Mouse (Mus musculus): ENCODE data around the gene Fyb. TPM values are rescaled to one million over a fixed set of nuclear protein-coding genes. Genes with fewer than 3 reads are reported as not detected.
A peak's percentile ranks its signal among the peaks of the same experiment; 100 is the strongest.

Gene Fyb
- 10 to 100 TPM; 34.6 to 36.2 TPM for total RNA-seq (2021)
- long read RNA-seq, experiment 1, partial matches to known transcripts, result 0 of 1 reads
- long read RNA-seq, experiment 1, other reads (novel, unspliced or antisense), result 1 of 1 reads
- long read RNA-seq, experiment 2, result 0 reads

DNA sequence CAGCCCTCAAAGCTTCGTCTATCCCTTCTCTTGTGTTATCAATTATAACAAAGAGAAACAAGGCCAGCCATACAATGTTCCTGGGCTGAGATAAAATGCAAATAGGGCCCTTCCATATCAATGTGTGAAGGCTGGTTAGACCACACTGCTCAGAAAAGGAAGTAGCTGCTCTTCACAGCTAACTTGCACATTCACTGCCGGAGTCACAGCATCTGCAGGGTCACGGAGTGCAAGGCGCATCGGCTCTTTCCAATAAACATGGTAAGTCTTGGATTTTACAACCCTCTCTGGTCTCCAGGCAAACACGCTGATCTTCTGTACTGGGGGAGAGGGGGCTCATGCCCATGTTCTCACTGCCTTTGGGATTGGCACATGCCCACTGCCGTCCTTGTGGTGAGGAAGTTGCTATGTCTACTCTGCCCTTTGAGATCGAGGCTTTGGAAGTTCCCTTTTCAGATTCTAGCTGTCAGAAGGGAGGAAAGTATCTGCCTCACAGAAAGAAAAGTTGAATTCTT lies at the start of gene Fyb:
Gene Fyb (plus strand): TSS at position 201 of the 515 bp plus-strand sequence.
- DNase-seq, result no peak
- intact Hi-C loops (cut with DNase I), result no loop called here

- intact Hi-C loops (cut with DNase I), result no loop called here
- no peak for DNase-seq
Measured at GRCm38 (mm10) chr15:6483561-6483960, 39.1 kb upstream of the Fyb start.

DNA sequence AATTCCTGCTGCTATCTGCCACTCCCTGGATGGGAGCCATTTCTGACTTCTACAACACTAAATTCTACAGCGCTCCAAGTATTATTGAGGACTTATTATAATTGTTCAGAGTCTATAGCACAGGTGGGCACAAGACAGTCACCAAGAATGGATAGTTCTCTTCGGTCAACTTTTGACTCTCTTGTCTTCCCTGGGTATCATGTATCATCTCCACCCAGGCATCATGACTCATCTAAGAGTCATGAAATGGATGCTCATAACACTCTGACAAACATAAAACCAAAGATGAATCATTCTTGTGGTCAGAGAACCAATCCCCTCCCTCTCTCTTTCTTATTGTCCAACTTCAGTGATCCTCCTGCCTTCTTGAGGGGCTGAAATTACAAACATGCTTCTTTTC lies 30.3 kb upstream of the Fyb start:
- DNase-seq, result no peak

DNA sequence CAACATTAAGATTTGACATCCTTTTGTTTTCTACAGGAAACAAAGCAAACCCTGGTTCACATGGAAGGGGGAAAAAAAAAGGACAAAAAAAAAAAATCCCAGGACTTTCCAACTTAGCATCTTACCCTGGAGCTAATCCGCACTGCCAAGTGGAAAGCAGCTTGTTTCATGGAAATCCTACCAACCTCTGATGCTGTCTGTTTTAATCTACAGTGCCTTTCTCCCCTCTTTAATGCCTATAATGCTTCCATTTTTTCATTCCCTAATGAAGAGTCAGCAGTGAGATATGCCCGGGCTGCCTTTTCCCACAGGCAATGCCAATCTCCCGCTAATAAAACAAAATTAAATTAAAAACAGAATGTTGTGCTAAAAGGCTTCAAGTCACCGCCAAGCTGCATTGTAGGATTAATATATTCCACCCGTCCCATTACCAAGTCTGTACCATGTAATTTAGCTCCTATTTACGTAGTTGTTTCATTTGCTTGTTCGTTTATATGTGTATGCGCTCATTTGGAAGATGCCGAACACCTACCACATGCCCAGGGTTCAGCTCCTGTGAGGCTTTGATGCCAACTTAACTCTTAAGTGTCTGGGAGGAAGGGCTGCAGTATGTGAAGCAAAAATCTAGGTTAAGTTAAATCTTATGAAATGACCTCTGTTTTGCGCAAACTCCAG lies 24.1 kb upstream of the Fyb start:
- intact Hi-C loops (cut with DNase I), result no loop called here
- no peak for DNase-seq

More for the DNA sequence above, 30.3 kb upstream of the Fyb start:
- intact Hi-C loops (cut with DNase I), result no loop called here

- intact Hi-C loops (cut with DNase I), result loop anchor here (5.0 kb wide), 1 partner anchor 67 kb away; no protein-coding TSS in a partner anchor
Measured at GRCm38 (mm10) chr15:6500787-6501186, 21.9 kb upstream of the Fyb start.

GRCm38 (mm10) chr15:6517525-6517924 lies 5.1 kb upstream of the Fyb start:
- intact Hi-C loops (cut with DNase I), result no loop called here
- DNase-seq, result no peak

More at GRCm38 (mm10) chr15:6500787-6501186, 21.9 kb upstream of the Fyb start:
- peak in 1 of 2 experiments; percentile 12 for DNase-seq

DNA sequence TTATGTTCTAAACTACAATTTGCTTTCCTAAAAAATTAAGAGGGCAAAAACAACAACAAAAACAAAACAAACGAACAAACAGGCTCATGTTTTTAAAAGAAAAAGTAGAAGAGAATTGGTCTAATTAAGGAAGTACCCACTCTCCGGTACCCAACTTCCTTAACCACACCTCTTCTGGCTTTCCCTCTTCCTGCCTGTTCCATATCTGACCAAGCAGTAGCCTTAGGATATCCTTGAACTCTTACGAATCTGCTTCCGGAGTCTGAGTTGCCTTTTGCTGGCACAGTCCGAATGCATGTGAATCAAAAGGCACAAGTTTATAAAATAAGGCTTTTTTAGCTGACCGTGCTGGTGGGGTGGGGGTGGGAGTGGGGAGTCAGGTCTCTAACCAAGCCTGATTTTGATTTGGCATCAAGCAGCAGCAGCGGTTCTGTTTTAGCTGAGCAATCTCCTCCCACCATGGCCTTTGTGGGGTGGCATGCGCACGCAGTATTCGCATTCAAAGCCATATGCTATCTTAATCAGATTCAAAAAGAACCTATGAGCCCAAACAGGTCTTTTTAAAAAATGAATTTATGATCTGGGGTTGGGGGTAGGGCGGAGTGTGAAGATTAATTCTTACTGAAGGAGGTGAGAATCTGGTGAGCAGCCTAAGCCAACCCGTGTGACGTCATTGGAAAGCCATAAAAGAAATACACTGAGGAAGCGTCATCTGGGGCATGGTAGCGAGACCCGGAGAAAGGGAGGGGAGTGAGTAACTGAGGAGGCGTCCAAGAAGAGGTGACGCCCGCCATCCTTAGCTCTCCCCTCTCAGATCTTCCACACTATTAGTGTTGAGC lies 3.0 kb upstream of the Fyb start:
- no peak for DNase-seq
- intact Hi-C loops (cut with DNase I), result no loop called here

- intact Hi-C loops (cut with DNase I), result no loop called here
- no peak for DNase-seq
Measured at GRCm38 (mm10) chr15:6520505-6521155, 2.0 kb upstream of the Fyb start.

DNA sequence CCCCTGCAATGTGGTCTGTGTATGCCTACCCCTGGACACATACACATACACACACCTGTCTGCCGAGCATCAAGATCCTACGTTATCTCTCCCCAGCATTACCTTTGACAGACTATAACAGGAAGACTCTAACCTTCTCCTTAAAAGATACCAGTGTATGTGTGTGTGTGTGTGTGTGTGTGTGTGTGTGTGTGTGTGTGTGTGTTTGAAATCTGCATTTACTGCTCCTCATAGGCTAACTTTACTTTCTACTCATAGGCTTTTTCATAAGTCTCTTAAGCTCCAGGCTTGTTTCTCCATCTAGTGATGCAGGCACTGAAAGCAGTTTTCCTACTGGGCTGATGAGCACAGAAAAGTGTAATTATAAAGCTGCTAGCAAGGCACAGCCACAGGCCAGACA lies 2.1 kb downstream of the Fyb start:
- intact Hi-C loops (cut with DNase I), result no loop called here

DNA sequence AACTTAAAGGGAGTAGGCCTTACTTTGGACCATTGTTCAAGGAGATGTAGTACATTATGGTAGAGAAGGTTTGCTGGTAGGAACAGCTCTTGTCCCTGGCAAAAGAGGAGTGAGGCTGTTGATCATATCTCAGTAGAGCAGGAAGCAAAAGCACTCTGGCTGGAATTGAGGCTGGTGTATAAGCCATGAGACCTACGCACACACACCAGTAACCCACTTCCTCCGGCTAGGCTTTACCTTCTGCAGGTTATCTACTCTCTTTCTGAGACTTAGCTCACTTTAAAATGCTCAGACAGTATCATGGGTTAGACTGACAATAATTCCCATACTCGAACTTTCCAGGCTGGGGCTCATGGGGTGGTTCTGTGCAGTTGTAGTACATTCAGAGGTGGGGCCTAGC lies 2.7 kb downstream of the Fyb start:
- intact Hi-C loops (cut with DNase I), result no loop called here
- no peak for DNase-seq

More for the DNA sequence above, 2.1 kb downstream of the Fyb start:
- DNase-seq, result no peak

DNA sequence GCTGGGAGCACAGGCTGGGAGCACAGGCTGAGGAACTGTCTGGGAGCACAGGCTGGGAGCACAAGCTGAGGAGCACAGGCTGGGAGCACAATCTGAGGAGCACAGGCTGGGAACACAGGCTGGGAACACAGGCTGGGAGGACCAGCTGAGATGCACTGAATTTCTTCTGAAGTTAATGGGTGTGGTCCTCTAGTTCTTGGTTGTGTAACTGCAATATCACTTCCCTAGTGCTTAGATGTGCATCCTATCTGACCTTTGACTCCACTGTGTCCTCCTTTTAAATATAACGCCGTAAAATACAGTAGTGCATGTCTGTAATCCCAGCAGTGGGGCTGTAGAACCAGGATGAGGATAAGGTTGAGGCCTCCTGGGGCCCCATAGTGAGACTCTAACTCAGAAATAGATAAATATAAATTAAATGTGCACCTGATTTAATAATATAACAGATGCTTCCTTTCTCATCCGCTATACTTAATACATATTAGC lies 11.2 kb downstream of the Fyb start:
- intact Hi-C loops (cut with DNase I), result no loop called here

DNA sequence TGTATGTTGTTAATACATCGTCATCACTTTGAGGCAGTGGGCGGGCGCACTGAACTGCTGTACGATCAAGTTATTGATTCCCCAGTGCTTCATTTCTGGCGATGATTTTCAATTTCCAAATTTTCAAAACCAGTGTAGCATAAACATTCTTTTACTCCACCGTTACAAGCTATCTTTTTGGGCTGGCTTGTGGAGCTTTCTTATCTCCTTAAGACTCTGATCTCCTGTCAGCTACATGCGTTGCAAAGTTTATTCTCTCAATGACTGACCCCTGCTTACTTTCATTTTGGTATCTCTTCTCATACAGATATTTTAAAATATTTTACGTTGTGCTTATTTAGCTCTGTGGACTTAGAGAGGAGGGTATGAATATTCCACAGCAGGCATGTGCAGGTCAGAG lies 11.9 kb downstream of the Fyb start:
- intact Hi-C loops (cut with DNase I), result no loop called here
- DNase-seq, result no peak

More for the DNA sequence above, 11.2 kb downstream of the Fyb start:
- no peak for DNase-seq

- DNase-seq, result no peak
- intact Hi-C loops (cut with DNase I), result no loop called here
Measured at GRCm38 (mm10) chr15:6539639-6540338, 17.1 kb downstream of the Fyb start.

- intact Hi-C loops (cut with DNase I), result no loop called here
- no peak for DNase-seq
Measured at GRCm38 (mm10) chr15:6548911-6549310, 26.3 kb downstream of the Fyb start.

DNA sequence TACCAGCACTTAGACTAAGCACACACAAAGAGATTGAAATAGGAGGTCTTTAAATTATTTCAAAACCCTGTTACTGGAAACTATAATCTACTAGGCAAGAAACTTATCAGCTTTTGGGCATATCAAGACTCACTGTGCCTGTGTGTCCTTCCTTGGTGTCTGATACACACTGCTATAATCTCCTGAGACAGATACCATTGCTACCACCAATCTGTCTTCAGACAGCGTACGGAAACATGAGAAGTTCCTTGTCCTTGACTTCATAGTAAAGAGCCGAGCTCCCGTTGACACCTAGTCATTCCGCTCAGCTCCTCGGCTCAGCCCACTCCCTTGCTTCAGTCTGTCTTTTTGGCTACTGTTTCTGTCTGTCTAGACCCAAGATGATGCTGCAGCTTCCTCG lies 29.2 kb downstream of the Fyb start:
- intact Hi-C loops (cut with DNase I), result no loop called here
- DNase-seq, result no peak

- DNase-seq, result no peak
- intact Hi-C loops (cut with DNase I), result no loop called here
Measured at GRCm38 (mm10) chr15:6554742-6555141, 32.1 kb downstream of the Fyb start.

GRCm38 (mm10) chr15:6555536-6555935 lies 32.9 kb downstream of the Fyb start:
- intact Hi-C loops (cut with DNase I), result no loop called here
- DNase-seq, result no peak

DNA sequence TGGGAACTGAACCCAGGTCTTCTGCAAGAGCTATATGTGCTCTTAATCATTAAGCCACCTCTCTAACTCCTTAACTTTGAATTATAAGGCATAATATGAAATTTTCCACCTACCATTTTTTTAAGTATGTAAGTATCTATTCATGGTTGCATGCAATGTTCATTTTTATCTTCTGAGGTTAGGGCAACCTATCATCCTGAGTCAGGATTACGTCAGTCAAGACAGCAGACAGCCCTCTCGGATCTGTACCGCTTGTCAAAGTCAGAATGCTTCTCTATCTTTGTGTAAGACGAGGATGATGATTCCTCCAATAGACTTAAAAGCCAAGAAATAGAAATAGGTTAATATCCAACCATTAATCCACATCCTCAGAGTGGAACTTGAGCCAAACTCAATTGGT lies 33.6 kb downstream of the Fyb start:
- intact Hi-C loops (cut with DNase I), result no loop called here
- no peak for DNase-seq

DNA sequence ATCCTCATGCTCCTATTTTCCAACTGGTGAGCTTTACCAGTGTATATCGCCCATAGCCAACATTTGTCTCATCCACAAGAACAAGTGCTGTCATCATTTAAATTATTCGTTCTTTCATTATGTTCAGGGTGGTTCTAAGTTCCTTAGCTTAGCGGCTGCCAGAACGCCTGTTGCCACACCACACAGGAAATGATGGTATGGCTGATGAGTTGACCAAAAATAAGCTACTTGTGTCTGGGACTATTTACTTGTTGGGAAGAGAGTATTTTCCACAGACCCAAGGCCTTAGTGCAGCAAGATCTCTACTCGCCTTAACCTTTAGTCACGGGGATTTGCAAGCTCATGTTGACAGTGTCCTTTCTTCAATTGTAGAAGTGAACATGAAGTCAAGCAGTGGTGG lies 34.3 kb downstream of the Fyb start:
- no peak for DNase-seq
- intact Hi-C loops (cut with DNase I), result no loop called here

DNA sequence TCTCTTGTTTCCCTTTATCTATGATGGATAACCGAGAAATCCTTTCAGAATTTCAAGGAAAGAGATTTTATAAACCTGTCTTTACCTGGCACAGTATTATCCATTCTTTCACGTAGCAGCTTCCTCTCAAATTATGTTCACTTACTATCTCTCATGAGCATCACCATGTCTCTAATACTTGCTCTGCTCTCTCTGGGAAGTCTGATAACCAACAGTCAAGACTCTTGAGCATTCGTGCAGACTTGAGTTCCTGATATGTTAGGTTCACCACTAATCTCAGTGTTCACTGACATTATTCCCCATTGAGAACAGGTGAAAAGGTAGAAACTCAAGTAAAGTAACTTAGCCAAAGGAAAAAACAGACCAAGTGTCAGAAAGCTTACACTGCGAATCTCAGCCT lies 34.9 kb downstream of the Fyb start:
- DNase-seq, result no peak
- intact Hi-C loops (cut with DNase I), result no loop called here

Data from heart, postnatal 14 days (tissue).